Mouse (Mus musculus) heart, embryonic 16.5 days (tissue): ENCODE data around the gene Igfals. TPM values are rescaled to one million over a fixed set of nuclear protein-coding genes. Genes with fewer than 3 reads are reported as not detected.

ENCODE experiments used
- ATAC-seq: fragments of 200-750 bp; cut with Nextera tagmentation; replicated peaks from 2 replicates; pipeline ENCODE4 v1.8.0; 2017; ENCODE audit warnings: moderate number of reproducible peaks; ENCODE audit not compliant: insufficient read depth, low FRiP score; ENCODE audit errors: extremely low read depth
- H3K27ac ChIP-seq: fragments of 300-500 bp; sonication (generic); 2 replicates; pipeline ENCODE4 v1.5.1; 2014; ENCODE audit warnings: mild to moderate bottlenecking, low read length, control low read depth, moderate library complexity
- H3K27me3 ChIP-seq: fragments of 300-500 bp; sonication (generic); 2 replicates; pipeline ENCODE4 v1.6.1; 2014; ENCODE audit warnings: low read length, mixed read lengths; ENCODE audit not compliant: control insufficient read depth, insufficient read depth
- H3K36me3 ChIP-seq: fragments of 300-500 bp; sonication (generic); 2 replicates; pipeline ENCODE4 v1.6.1; 2014; ENCODE audit not compliant: control insufficient read depth, insufficient read depth
- H3K4me1 ChIP-seq: fragments of 300-500 bp; sonication (generic); 2 replicates; pipeline ENCODE4 v1.6.1; 2014; ENCODE audit warnings: low read length, mixed read lengths; ENCODE audit not compliant: control insufficient read depth, insufficient read depth
- H3K4me2 ChIP-seq: fragments of 300-500 bp; sonication (generic); 2 replicates; pipeline ENCODE4 v1.6.1; 2014; ENCODE audit warnings: low read depth, mild to moderate bottlenecking, control low read depth, low read length
- H3K4me3 ChIP-seq: fragments of 300-500 bp; sonication (generic); 2 replicates; pipeline ENCODE4 v1.5.1; 2014; ENCODE audit warnings: mild to moderate bottlenecking, control low read depth, low read length
- H3K9ac ChIP-seq: fragments of 300-500 bp; sonication (generic); 2 replicates; pipeline ENCODE4 v1.6.1; 2014; ENCODE audit warnings: low read length, control low read depth
- H3K9me3 ChIP-seq: fragments of 300-500 bp; sonication (generic); replicated peaks from 2 replicates; pipeline ENCODE4 v1.6.1; 2016; ENCODE audit warnings: low read length; ENCODE audit not compliant: control insufficient read depth
- WGBS: fragments of 180-500 bp; shearing (Covaris S2); extraction: QIAGEN DNeasy Blood & Tissue Kit; methylation state at CpG from one replicate; pipeline ENCODE4 v1.1.7; 2014; 5-methylcytosine and 5-hydroxymethylcytosine counted together
- polyA plus RNA-seq: library from polyadenylated mRNA; unstranded; fragments of >200 nt; fragmentation: Nextera tagmentation; extraction: Ambion mirVana; gene quantifications from 2 replicates; pipeline ENCODE4 v1.2.1, GENCODE M21; 2015

Gene Igfals
- polyA plus RNA-seq, 1 experiment from 2014 or later = 0.70 TPM

GRCm38 (mm10) chr17:24877336-24878116 lies 11.7 kb downstream of the Igfals start:
- no peaks in the 10 kb centered on the region for H3K27me3 ChIP-seq
- no peak overlapping the region; the same call in 1 of the 2 replicates for H3K9ac ChIP-seq
- H3K36me3 ChIP-seq = peaks cover 2% of the 10 kb centered on the region; the same call in 1 of the 2 replicates
- H3K4me3 ChIP-seq = no peak overlapping the region
- 58% methylated on average over 10 of the region's 10 CpGs for WGBS
- no peaks in the 10 kb centered on the region for H3K9me3 ChIP-seq
- H3K4me1 ChIP-seq = no peaks in the 10 kb centered on the region
- H3K4me2 ChIP-seq = no peak overlapping the region
- ATAC-seq = peak; percentile 46; the same call in 1 of the 2 replicates
- H3K27ac ChIP-seq = no peak overlapping the region

GRCm38 (mm10) chr17:24878117-24878397 lies 12.3 kb downstream of the Igfals start:
- no peak overlapping the region for H3K4me2 ChIP-seq
- no peaks in the 10 kb centered on the region for H3K27me3 ChIP-seq
- peak overlapping the region; percentile 20; the same call in 1 of the 2 replicates for H3K9ac ChIP-seq
- peaks cover 5% of the 10 kb centered on the region; the same call in 1 of the 2 replicates for H3K36me3 ChIP-seq
- no peak overlapping the region for H3K4me3 ChIP-seq
- no peaks in the 10 kb centered on the region for H3K9me3 ChIP-seq
- ATAC-seq = no peak
- H3K27ac ChIP-seq = no peak overlapping the region
- H3K4me1 ChIP-seq = no peaks in the 10 kb centered on the region
- WGBS = 35% methylated on average over 5 of the region's 5 CpGs

GRCm38 (mm10) chr17:24878531-24878930 lies 12.7 kb downstream of the Igfals start:
- Histone ChIP-seq H3K27me3 (no peaks in the 10 kb centered on the region), H3K4me2 (no peak overlapping the region), H3K9ac (no peak overlapping the region), H3K4me3 (no peak overlapping the region), H3K9me3 (no peaks in the 10 kb centered on the region), H3K4me1 (no peaks in the 10 kb centered on the region), H3K27ac (no peak overlapping the region), H3K36me3 (peaks cover 9% of the 10 kb centered on the region; the same call in 1 of the 2 replicates)
- 72% methylated on average over 8 of the region's 8 CpGs for WGBS
- ATAC-seq = no peak

- Histone ChIP-seq H3K4me3 (no peak overlapping the region), H3K9ac (no peak overlapping the region), H3K4me1 (peaks cover 8% of the 10 kb centered on the region), H3K9me3 (no peaks in the 10 kb centered on the region), H3K27me3 (no peaks in the 10 kb centered on the region), H3K36me3 (peaks cover 9% of the 10 kb centered on the region; the same call in 1 of the 2 replicates), H3K27ac (no peak overlapping the region), H3K4me2 (no peak overlapping the region)
- WGBS = 47% methylated on average over 7 of the region's 7 CpGs
- no peak for ATAC-seq
Observed at GRCm38 (mm10) chr17:24881738-24882440, 16.1 kb downstream of the Igfals start.

- no peak overlapping the region for H3K9ac ChIP-seq
- peaks cover 14% of the 10 kb centered on the region; the same call in 1 of the 2 replicates for H3K36me3 ChIP-seq
- no peak for ATAC-seq
- no peak overlapping the region for H3K4me3 ChIP-seq
- H3K27me3 ChIP-seq = no peaks in the 10 kb centered on the region
- WGBS = 70% methylated on average over 6 of the region's 6 CpGs
- H3K4me2 ChIP-seq = no peak overlapping the region
- H3K9me3 ChIP-seq = no peaks in the 10 kb centered on the region
- H3K4me1 ChIP-seq = peaks cover 20% of the 10 kb centered on the region
- no peak overlapping the region for H3K27ac ChIP-seq
Observed at GRCm38 (mm10) chr17:24884391-24884790, 18.6 kb downstream of the Igfals start.

- Histone ChIP-seq H3K9ac (peak overlapping the region; percentile 74), H3K4me2 (peak overlapping the region; percentile 96), H3K4me1 (peaks cover 20% of the 10 kb centered on the region), H3K9me3 (no peaks in the 10 kb centered on the region), H3K36me3 (peaks cover 18% of the 10 kb centered on the region), H3K4me3 (peak overlapping the region; percentile 76), H3K27me3 (no peaks in the 10 kb centered on the region), H3K27ac (no peak overlapping the region)
- WGBS = 23% methylated on average over 22 of the region's 22 CpGs
- ATAC-seq = no peak
Observed at GRCm38 (mm10) chr17:24885356-24886133, 19.7 kb downstream of the Igfals start.

- peak within 1 kb of the TSS; percentile 80 for H3K27ac ChIP-seq
- under 1% methylated on average over 69 of the region's 69 CpGs for WGBS
Observed at GRCm38 (mm10) chr17:24886134-24886931, 20.5 kb downstream of the Igfals start, which contains the start of the genes Nubp2 and Spsb3. Nubp2 (minus strand) TSS chr17:24886349. Spsb3 (plus strand) TSS chr17:24886643.

GRCm38 (mm10) chr17:24886932-24887271 lies 21.1 kb downstream of the Igfals start:
- WGBS = under 1% methylated on average over 18 of the region's 18 CpGs
- Histone ChIP-seq H3K9me3 (no peaks in the 10 kb centered on the region), H3K27me3 (no peaks in the 10 kb centered on the region), H3K36me3 (peaks cover 24% of the 10 kb centered on the region), H3K9ac (peak overlapping the region; percentile 94), H3K4me2 (peak overlapping the region; percentile 98), H3K4me3 (peak overlapping the region; percentile 97), H3K4me1 (peaks cover 20% of the 10 kb centered on the region), H3K27ac (peak overlapping the region; percentile 80)
- peak; percentile 2; the same call in 1 of the 2 replicates for ATAC-seq

More at GRCm38 (mm10) chr17:24886134-24886931, 20.5 kb downstream of the Igfals start, which contains the start of the genes Nubp2 and Spsb3:
- H3K9ac ChIP-seq = peak within 1 kb of the TSS; percentile 94
- H3K36me3 ChIP-seq = peaks cover 23% of the 10 kb centered on the region
- peak within 1 kb of the TSS; percentile 98 for H3K4me2 ChIP-seq
- peak; percentile 95 for ATAC-seq
- H3K27me3 ChIP-seq = no peaks in the 10 kb centered on the region
- H3K4me1 ChIP-seq = peaks cover 20% of the 10 kb centered on the region
- no peaks in the 10 kb centered on the region for H3K9me3 ChIP-seq
- peak within 1 kb of the TSS; percentile 97 for H3K4me3 ChIP-seq
